Mouse (Mus musculus) MEL (cell line): ENCODE measurements around the gene Cbarp. TPM values are rescaled to one million over a fixed set of nuclear protein-coding genes. Genes with fewer than 3 reads are reported as not detected.
A peak's percentile ranks its signal among the peaks of the same experiment; 100 is the strongest.

ENCODE experiments used
- DNase-seq: peaks from one replicate; pipeline ENCODE4 v3.0.0; 2011; ENCODE audit warnings: low read depth, low spot score
- H3K27ac ChIP-seq: 2 replicates; pipeline ENCODE4 v1.5.1; 2012; ENCODE audit warnings: low read depth, mild to moderate bottlenecking, control low read depth, low read length, moderate library complexity; ENCODE audit not compliant: control insufficient read depth
- H3K27me3 ChIP-seq, 2 experiments: fragments of 150-350 bp in 1 of 2; sonication (generic) in 1 of 2; 2 replicates each; pipeline ENCODE4 v1.6.1; 2012; ENCODE audit warnings: low read length in 2 of 2, mild to moderate bottlenecking in 2 of 2, improper control_type of control experiment in 1 of 2, moderate library complexity in 1 of 2; ENCODE audit not compliant: insufficient read depth in 2 of 2, control insufficient read depth in 1 of 2
- H3K36me3 ChIP-seq, 2 experiments: 2 replicates each; pipeline ENCODE4 v1.6.1; 2012 to 2014; ENCODE audit warnings: low read length in 2 of 2, improper control_type of control experiment in 1 of 2, inconsistent platforms in 1 of 2, mild to moderate bottlenecking in 1 of 2; ENCODE audit not compliant: insufficient read depth in 2 of 2, control insufficient read depth in 1 of 2
- H3K4me1 ChIP-seq, 2 experiments: fragments of 150-350 bp in 1 of 2; sonication (generic) in 1 of 2; 2 replicates each; pipeline ENCODE4 v1.6.1; 2012; ENCODE audit warnings: low read length in 2 of 2, improper control_type of control experiment in 1 of 2, mild to moderate bottlenecking in 1 of 2; ENCODE audit not compliant: insufficient read depth in 2 of 2, control insufficient read depth in 1 of 2
- H3K4me3 ChIP-seq, 2 experiments: fragments of 150-350 bp in 1 of 2; sonication (generic) in 1 of 2; 2 replicates each; pipeline ENCODE4 v1.5.1; 2012; ENCODE audit warnings: low read depth in 2 of 2, low read length in 2 of 2, mild to moderate bottlenecking in 2 of 2, moderate library complexity in 2 of 2, control low read depth in 1 of 2, improper control_type of control experiment in 1 of 2; ENCODE audit not compliant: control insufficient read depth in 1 of 2, insufficient read depth in 1 of 2
- H3K79me2 ChIP-seq: 2 replicates; pipeline ENCODE4 v1.6.1; 2012; ENCODE audit warnings: mild to moderate bottlenecking, low read length, moderate library complexity; ENCODE audit not compliant: control insufficient read depth, poor library complexity, insufficient read depth
- H3K9ac ChIP-seq: 2 replicates; pipeline ENCODE4 v1.6.1; 2012; ENCODE audit warnings: low read depth, mild to moderate bottlenecking, control low read depth, low read length, moderate library complexity; ENCODE audit not compliant: control insufficient read depth, poor library complexity, severe bottlenecking
- H3K9me3 ChIP-seq: fragments of 150-350 bp; sonication (generic); replicated peaks from 2 replicates; pipeline ENCODE4 v1.6.1; 2012; ENCODE audit warnings: mild to moderate bottlenecking, low read length, improper control_type of control experiment, moderate library complexity; ENCODE audit not compliant: insufficient read depth
- BHLHE40 ChIP-seq: IDR thresholded peaks from 2 replicates; pipeline ENCODE4 v1.6.1; 2012; ENCODE audit warnings: low read depth, mild to moderate bottlenecking, inconsistent platforms, low read length, improper control_type of control experiment, borderline replicate concordance
- E2F4 ChIP-seq: IDR thresholded peaks from 2 replicates; pipeline ENCODE4 v1.6.1; 2011; ENCODE audit warnings: low read depth, low read length, improper control_type of control experiment, borderline replicate concordance
- GATA1 ChIP-seq: IDR thresholded peaks from 2 replicates; pipeline ENCODE4 v1.6.1; 2011; ENCODE audit warnings: low read depth, low read length, improper control_type of control experiment
- MAX ChIP-seq: IDR thresholded peaks from 2 replicates; pipeline ENCODE4 v1.6.1; 2011; ENCODE audit warnings: low read length, improper control_type of control experiment
- MAZ ChIP-seq: IDR thresholded peaks from 2 replicates; pipeline ENCODE4 v1.6.1; 2012; ENCODE audit warnings: low read depth, mild to moderate bottlenecking, inconsistent platforms, low read length, improper control_type of control experiment
- NRF1 ChIP-seq: IDR thresholded peaks from 2 replicates; pipeline ENCODE4 v1.6.1; 2014; ENCODE audit warnings: low read depth, mild to moderate bottlenecking, inconsistent platforms, low read length, improper control_type of control experiment, moderate library complexity; ENCODE audit not compliant: poor library complexity, insufficient read depth, severe bottlenecking
- POLR2AphosphoS2 ChIP-seq: IDR thresholded peaks from 2 replicates; pipeline ENCODE4 v1.6.1; 2011; ENCODE audit warnings: low read length, improper control_type of control experiment
- SIN3A ChIP-seq: IDR thresholded peaks from 2 replicates; pipeline ENCODE4 v1.6.1; 2012; ENCODE audit warnings: low read length, improper control_type of control experiment, inconsistent platforms
- UBTF ChIP-seq: IDR thresholded peaks from 2 replicates; pipeline ENCODE4 v1.6.1; 2012; ENCODE audit warnings: low read depth, mild to moderate bottlenecking, inconsistent platforms, low read length, improper control_type of control experiment, moderate library complexity, borderline replicate concordance; ENCODE audit not compliant: insufficient read depth
- USF1 ChIP-seq: IDR thresholded peaks from 2 replicates; pipeline ENCODE4 v1.6.1; 2014; ENCODE audit warnings: low read depth, mild to moderate bottlenecking, inconsistent platforms, low read length, improper control_type of control experiment, moderate library complexity
- polyA plus RNA-seq, 2 experiments: library from polyadenylated mRNA; stranded (reverse) in 1 of 2; unstranded in 1 of 2; fragments of >175 nt in 1 of 2; fragments of >200 nt in 1 of 2; gene quantifications; 2 replicates each; pipeline versions ENCODE4 v1.2.1 to v1.2.4; 2012; ENCODE audit warnings: low replicate concordance in 2 of 2, low read depth in 1 of 2; ENCODE audit not compliant: insufficient read length in 2 of 2, insufficient read depth in 1 of 2, missing spikeins in 1 of 2
- total RNA-seq: library from RNA; depleted of rRNA; stranded (reverse); fragments of 300-350 nt; gene quantifications from 2 replicates; pipeline ENCODE4 v1.2.3, GENCODE M21; 2012

Gene Cbarp
- total and polyA plus RNA-seq, 3 experiments = 6.8 to 19.3 TPM; not detected in 1

- Histone ChIP-seq H3K4me3 (no peak overlapping the region), H3K27ac (no peak overlapping the region; the same call in 1 of the 2 replicates), H3K4me1 (peaks cover 2 to 31% of the 10 kb centered on the region in 2 experiments; a peak in 3 of 4 replicates), H3K9me3 (no peaks in the 10 kb centered on the region), H3K27me3 (no peaks in the 10 kb centered on the region), H3K9ac (no peak overlapping the region), H3K36me3 (peaks cover 0 to 20% of the 10 kb centered on the region in 2 experiments; a peak in 2 of 4 replicates), H3K79me2 (peaks cover 32% of the 10 kb centered on the region)
- TF ChIP-seq MAZ = 0 out of 2 replicates have a peak, but pooled peaks have one; percentile 28
- no peak for TF ChIP-seq E2F4
- DNase-seq = no peak
Observed at GRCm38 (mm10) chr10:80152873-80153260, 12.2 kb upstream of the Cbarp start.

GRCm38 (mm10) chr10:80152071-80152872 is 11.6 kb upstream of the Cbarp start:
- Histone ChIP-seq H3K27me3 (no peaks in the 10 kb centered on the region), H3K36me3 (peaks cover 0 to 17% of the 10 kb centered on the region in 2 experiments; a peak in 2 of 4 replicates), H3K4me1 (peaks cover 2 to 31% of the 10 kb centered on the region in 2 experiments; a peak in 3 of 4 replicates), H3K27ac (no peak overlapping the region), H3K9ac (no peak overlapping the region), H3K79me2 (peaks cover 32% of the 10 kb centered on the region), H3K9me3 (no peaks in the 10 kb centered on the region), H3K4me3 (no peak overlapping the region)
- DNase-seq = no peak
- TF ChIP-seq MAX (no peak), USF1 (no peak), NRF1 (no peak), GATA1 (no peak)

GRCm38 (mm10) chr10:80151211-80152034 is 10.8 kb upstream of the Cbarp start:
- Histone ChIP-seq H3K4me3 (peak overlapping the region; percentile 84 to 90), H3K36me3 (peaks cover 0 to 19% of the 10 kb centered on the region in 2 experiments; a peak in 2 of 4 replicates), H3K27me3 (no peaks in the 10 kb centered on the region), H3K79me2 (peaks cover 32% of the 10 kb centered on the region), H3K9me3 (no peaks in the 10 kb centered on the region), H3K9ac (peak overlapping the region; percentile 87), H3K27ac (peak overlapping the region; percentile 26), H3K4me1 (peaks cover 2 to 39% of the 10 kb centered on the region in 2 experiments; a peak in 3 of 4 replicates)
- no peak for DNase-seq
- TF ChIP-seq BHLHE40 = no peak
- TF ChIP-seq UBTF = no peak
- TF ChIP-seq MAZ = 0 out of 2 replicates have a peak, but pooled peaks have one; percentile 12
- 0 out of 2 replicates have a peak, but pooled peaks have one; percentile 9 for TF ChIP-seq SIN3A
- no peak for TF ChIP-seq POLR2AphosphoS2
